Mouse (Mus musculus): Measurements from ENCODE around the gene Gm14226. TPM values are rescaled to one million over a fixed set of nuclear protein-coding genes. Genes with fewer than 3 reads are reported as not detected.

Gm14226 gene
- 5.1 and 8.4 TPM in 2 replicates for polyA plus RNA-seq (2012; rRNA removed)

GRCm38 (mm10) chr2:155018251-155018755 lies at the start of gene Gm14226:
Gm14226 (plus strand) TSS chr2:155018266.

DNA sequence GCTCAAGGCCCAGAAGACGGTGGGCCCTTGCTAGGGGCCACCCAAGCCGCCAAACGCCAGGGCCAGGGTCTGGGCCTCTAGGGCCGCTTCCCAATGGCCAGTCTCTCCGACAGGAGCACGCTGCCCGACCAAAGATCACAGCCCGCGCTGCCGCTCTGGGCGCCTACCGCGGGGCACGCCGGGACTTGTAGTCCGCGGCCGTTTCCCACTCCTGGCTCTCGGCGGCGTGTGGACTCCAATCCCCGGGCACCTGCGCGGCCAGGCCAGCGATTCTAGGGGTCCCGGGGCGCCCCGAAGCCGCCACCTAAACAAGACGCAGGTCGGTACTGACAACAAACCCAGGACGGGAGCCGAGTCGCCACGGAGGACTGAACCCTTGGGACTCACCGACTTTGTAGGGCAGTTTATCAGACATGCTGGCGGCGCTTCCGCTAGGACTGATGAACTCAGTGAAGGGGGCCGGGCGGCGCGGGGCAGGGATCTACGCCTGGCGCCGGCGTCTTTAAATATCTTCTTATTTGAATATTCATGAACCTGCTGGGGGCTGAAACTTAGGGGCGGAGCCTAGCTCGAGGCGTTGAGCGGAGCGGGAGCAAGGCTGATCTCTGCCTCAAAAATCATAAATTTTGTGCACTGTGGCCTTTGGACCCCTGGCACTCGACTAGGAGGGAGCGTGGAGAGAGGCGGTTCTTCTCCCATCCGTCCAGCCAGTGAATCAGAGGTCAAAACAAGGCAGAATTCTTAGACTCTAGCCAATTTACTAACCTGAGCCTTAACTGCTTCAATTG lies 56.1 kb downstream of the Gm14226 start, which contains the start of gene Ahcy:
Gene Ahcy (minus strand): TSS at position 520 of the 788 bp plus-strand sequence.

Other genes starting within 250 kb of the Gm14226 start
- gene Gm14214, start 248.2 kb upstream of the Gm14226 start, polyA plus RNA-seq (2012; rRNA removed), result not detected in 2 replicates
- 361 and 481 TPM in 2 replicates for gene Raly, start 227.2 kb upstream of the Gm14226 start, polyA plus RNA-seq (2012; rRNA removed)
- gene a, start 226.9 kb upstream of the Gm14226 start, polyA plus RNA-seq (2012; rRNA removed), result 0.39 and 0.57 TPM in 2 replicates
- gene Eif2s2, start 125.3 kb upstream of the Gm14226 start, polyA plus RNA-seq (2012; rRNA removed), result 3.4 and 3.9 TPM in 2 replicates
- gene Ahcy, start 56.2 kb downstream of the Gm14226 start, polyA plus RNA-seq (2012; rRNA removed), result 98.8 and 128 TPM in 2 replicates
- 4.2 and 5.3 TPM in 2 replicates for gene Itch, start 115.2 kb downstream of the Gm14226 start, polyA plus RNA-seq (2012; rRNA removed)
- gene Dynlrb1, start 218.3 kb downstream of the Gm14226 start, polyA plus RNA-seq (2012; rRNA removed), result 153 and 203 TPM in 2 replicates